Mouse (Mus musculus) spleen, adult 12 weeks (tissue): ENCODE data around the gene Clybl.

Experiments
- DNase-seq: peaks from one replicate; pipeline ENCODE4 v3.0.0; 2022; ENCODE audit warnings: low spot score

Gene Clybl

GRCm38 (mm10) chr14:122426529-122427203 lies 245.2 kb downstream of the Clybl start:
- no peak for DNase-seq

- no peak for DNase-seq
These were observed 245.7 kb downstream of the Clybl start for GRCm38 (mm10) chr14:122427204-122427560.

- DNase-seq, result no peak
These were observed 246.2 kb downstream of the Clybl start for GRCm38 (mm10) chr14:122427654-122428053.

- DNase-seq, result no peak
These were observed 251.1 kb downstream of the Clybl start for GRCm38 (mm10) chr14:122432558-122432957.

GRCm38 (mm10) chr14:122434039-122434438 lies 252.5 kb downstream of the Clybl start:
- DNase-seq, result no peak

GRCm38 (mm10) chr14:122436850-122437249 lies 255.3 kb downstream of the Clybl start:
- DNase-seq, result no peak

GRCm38 (mm10) chr14:122449601-122450495 lies 268.3 kb downstream of the Clybl start:
- DNase-seq, result no peak

GRCm38 (mm10) chr14:122450496-122451382 lies 269.2 kb downstream of the Clybl start, which contains the start of gene Gm5089:
Gene Gm5089 (minus strand): TSS chr14:122451115.
- no peak for DNase-seq

GRCm38 (mm10) chr14:122451551-122452145 lies 270.1 kb downstream of the Clybl start:
- DNase-seq, result no peak
